Mouse (Mus musculus) stomach, postnatal 0 days (tissue): Measurements from ENCODE around the gene Mut.

Experiments used
- CTCF ChIP-seq: IDR thresholded peaks from 2 replicates; pipeline ENCODE4 v1.5.1; 2016; ENCODE audit warnings: antibody characterized with exemption, low read depth, mild to moderate bottlenecking, moderate library complexity
- EP300 ChIP-seq: optimal IDR thresholded peaks from 2 replicates; pipeline ENCODE3; 2016; ENCODE audit warnings: antibody characterized with exemption

GRCm38 (mm10) chr17:40933985-40934384, 500 bp upstream of the Mut start:
- no peak for TF ChIP-seq CTCF
- TF ChIP-seq EP300, result no peak
